Mouse (Mus musculus) thymus, adult 2 months (tissue): ENCODE data around the gene Sit1. TPM values are rescaled to one million over a fixed set of nuclear protein-coding genes. Genes with fewer than 3 reads are reported as not detected.
A peak's percentile ranks its signal among the peaks of the same experiment; 100 is the strongest.

Experiments
- DNase-seq: peaks from one replicate; pipeline ENCODE4 v3.0.0; 2021
- H3K27ac ChIP-seq: fragments of 200-500 bp; 2 replicates; pipeline ENCODE4 v1.5.1; 2012; ENCODE audit warnings: low read length, control low read depth; ENCODE audit not compliant: control insufficient read depth, insufficient read depth
- H3K27me3 ChIP-seq: fragments of 200-500 bp; 2 replicates; pipeline ENCODE4 v1.6.1; 2012; ENCODE audit warnings: mild to moderate bottlenecking, low read length, moderate library complexity, mixed read lengths; ENCODE audit not compliant: control insufficient read depth, insufficient read depth
- H3K36me3 ChIP-seq: fragments of 200-500 bp; 2 replicates; pipeline ENCODE4 v1.6.1; 2012; ENCODE audit warnings: mild to moderate bottlenecking, low read length, moderate library complexity; ENCODE audit not compliant: control insufficient read depth, insufficient read depth
- H3K4me1 ChIP-seq: fragments of 200-500 bp; replicated peaks from 2 replicates; pipeline ENCODE4 v1.6.1; 2012; ENCODE audit warnings: low read length; ENCODE audit not compliant: control insufficient read depth, insufficient read depth
- H3K4me3 ChIP-seq: fragments of 200-500 bp; 2 replicates; pipeline ENCODE4 v1.5.1; 2012; ENCODE audit warnings: mild to moderate bottlenecking, low read length, control low read depth, moderate library complexity; ENCODE audit not compliant: control insufficient read depth, insufficient read depth
- CTCF ChIP-seq: fragments of 200-500 bp; IDR thresholded peaks from 2 replicates; pipeline ENCODE4 v1.5.1; 2012; ENCODE audit warnings: mild to moderate bottlenecking, control low read depth, low read length, moderate library complexity, borderline replicate concordance; ENCODE audit not compliant: control insufficient read depth, poor library complexity, insufficient read depth; ENCODE audit errors: extremely low read depth
- POLR2A ChIP-seq: fragments of 200-500 bp; IDR thresholded peaks from 2 replicates; pipeline ENCODE4 v1.6.1; 2012; ENCODE audit warnings: mild to moderate bottlenecking, low read length, control low read depth, moderate library complexity; ENCODE audit not compliant: control insufficient read depth, poor library complexity, insufficient read depth; ENCODE audit errors: extremely low read depth
- WGBS: fragments of 180-500 bp; shearing (Covaris S2); methylation state at CpG from one replicate; pipeline ENCODE4 v1.1.7; 2018; 5-methylcytosine and 5-hydroxymethylcytosine counted together
- polyA plus RNA-seq: library from polyadenylated mRNA; depleted of rRNA; stranded (reverse); fragments of >200 nt; gene quantifications from 2 replicates; pipeline ENCODE4 v1.2.3, GENCODE M21; 2012

Sit1 gene
- polyA plus RNA-seq, 1 experiment: 239 TPM

- Histone ChIP-seq H3K27me3 (no peaks in the 10 kb centered on the region), H3K36me3 (no peaks in the 10 kb centered on the region), H3K27ac (no peak within 1 kb of the TSS), H3K4me1 (peaks cover 50% of the 10 kb centered on the region), H3K4me3 (peak within 1 kb of the TSS; percentile 38)
- DNase-seq: no peak
- TF ChIP-seq CTCF (peak; percentile 11; the same call in 1 of the 2 replicates), POLR2A (no peak)
- 16% methylated on average over 20 of the region's 20 CpGs for WGBS
Measured at GRCm38 (mm10) chr4:43454041-43454836, 29.3 kb downstream of the Sit1 start, which contains the start of gene Cd72. TSS of gene Cd72 (minus strand) at chr4:43454628.

- Histone ChIP-seq H3K4me3 (peak overlapping the region; percentile 38), H3K27ac (no peak overlapping the region), H3K27me3 (no peaks in the 10 kb centered on the region), H3K4me1 (peaks cover 50% of the 10 kb centered on the region), H3K36me3 (no peaks in the 10 kb centered on the region)
- DNase-seq: peak; percentile 40
- WGBS: 1% methylated on average over 17 of the region's 18 CpGs
- TF ChIP-seq CTCF: no peak
- TF ChIP-seq POLR2A: no peak
Measured at GRCm38 (mm10) chr4:43453413-43453812, 30.1 kb downstream of the Sit1 start.

GRCm38 (mm10) chr4:43452315-43452714, 31.2 kb downstream of the Sit1 start:
- Histone ChIP-seq H3K27ac (no peak overlapping the region), H3K4me1 (peaks cover 48% of the 10 kb centered on the region), H3K36me3 (no peaks in the 10 kb centered on the region), H3K27me3 (no peaks in the 10 kb centered on the region), H3K4me3 (no peak overlapping the region)
- WGBS: 87% methylated on average over 11 of the region's 11 CpGs
- no peak for DNase-seq
- no peak for TF ChIP-seq CTCF
- TF ChIP-seq POLR2A: no peak

GRCm38 (mm10) chr4:43448554-43448953, 35.0 kb downstream of the Sit1 start:
- TF ChIP-seq POLR2A (no peak), CTCF (no peak)
- Histone ChIP-seq H3K27ac (no peak overlapping the region), H3K36me3 (no peaks in the 10 kb centered on the region), H3K27me3 (no peaks in the 10 kb centered on the region), H3K4me1 (peaks cover 19% of the 10 kb centered on the region), H3K4me3 (no peak overlapping the region)
- no peak for DNase-seq
- WGBS: 95% methylated on average over 3 of the region's 3 CpGs

DNA sequence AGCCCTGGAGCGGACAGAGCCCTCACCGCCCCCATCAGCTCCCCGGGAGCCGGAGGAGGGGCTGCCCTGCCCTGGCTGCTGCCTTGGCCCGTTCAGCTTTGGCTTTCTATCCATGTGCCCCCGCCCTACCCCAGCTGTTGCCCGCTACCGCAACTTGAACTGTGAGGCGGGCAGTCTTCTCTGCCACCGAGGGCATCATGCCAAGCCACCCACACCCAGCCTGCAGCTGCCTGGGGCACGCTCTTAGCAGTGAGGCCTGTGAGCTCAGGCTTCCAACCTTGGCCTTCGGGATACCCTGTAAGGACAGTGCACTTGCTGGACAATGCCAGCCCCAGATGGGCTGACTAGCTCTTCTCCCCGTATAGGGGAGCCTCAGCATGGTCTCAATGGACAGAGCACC, 36.3 kb downstream of the Sit1 start:
- no peak for TF ChIP-seq POLR2A
- no peak for TF ChIP-seq CTCF
- no peaks in the 10 kb centered on the region for H3K36me3 ChIP-seq
- WGBS: 82% methylated on average over 13 of the region's 13 CpGs

GRCm38 (mm10) chr4:43443511-43443910, 40.0 kb downstream of the Sit1 start:
- TF ChIP-seq POLR2A: no peak
- no peak for TF ChIP-seq CTCF
- Histone ChIP-seq H3K4me1 (peaks cover 7% of the 10 kb centered on the region; the same call in 1 of the 2 replicates), H3K36me3 (no peaks in the 10 kb centered on the region), H3K4me3 (peak overlapping the region; percentile 57), H3K27me3 (no peaks in the 10 kb centered on the region), H3K27ac (no peak overlapping the region)
- 4% methylated on average over 28 of the region's 28 CpGs for WGBS
- peak; percentile 40 for DNase-seq

More for the DNA sequence above, 36.3 kb downstream of the Sit1 start:
- no peaks in the 10 kb centered on the region for H3K27me3 ChIP-seq
- H3K27ac ChIP-seq: no peak overlapping the region
- no peak overlapping the region for H3K4me3 ChIP-seq
- no peak for DNase-seq
- peaks cover 8% of the 10 kb centered on the region for H3K4me1 ChIP-seq
